Mouse (Mus musculus) embryonic fibroblast, embryonic 13.5 days (primary cell): Measurements from ENCODE around the gene Epb41l1. TPM values are rescaled to one million over a fixed set of nuclear protein-coding genes. Genes with fewer than 3 reads are reported as not detected.

Source experiments
- H3K27ac ChIP-seq: 2 replicates; pipeline ENCODE4 v1.5.1; 2012; ENCODE audit warnings: low read length, control low read depth, inconsistent platforms; ENCODE audit not compliant: insufficient read depth
- H3K4me1 ChIP-seq: 2 replicates; pipeline ENCODE4 v1.6.1; 2011; ENCODE audit warnings: low read length; ENCODE audit not compliant: control insufficient read depth, insufficient read depth
- H3K4me3 ChIP-seq: 2 replicates; pipeline ENCODE4 v1.5.1; 2011; ENCODE audit warnings: mild to moderate bottlenecking, control low read depth, low read length; ENCODE audit not compliant: insufficient read depth
- CTCF ChIP-seq: IDR thresholded peaks from 2 replicates; pipeline ENCODE4 v1.5.1; 2011; ENCODE audit warnings: mild to moderate bottlenecking, control low read depth, low read length, moderate library complexity, borderline replicate concordance; ENCODE audit not compliant: insufficient read depth
- POLR2A ChIP-seq: IDR thresholded peaks from 2 replicates; pipeline ENCODE4 v1.6.1; 2011; ENCODE audit warnings: low read depth, mild to moderate bottlenecking, control low read depth, low read length, moderate library complexity
- polyA plus RNA-seq: library from polyadenylated mRNA; stranded (reverse); fragments of >200 nt; gene quantifications from 2 replicates; pipeline ENCODE4 v1.2.4, GENCODE M21; 2011; ENCODE audit warnings: low read depth; ENCODE audit not compliant: missing spikeins, insufficient read length

Gene Epb41l1
- polyA plus RNA-seq, 1 experiment: 33.6 TPM

DNA sequence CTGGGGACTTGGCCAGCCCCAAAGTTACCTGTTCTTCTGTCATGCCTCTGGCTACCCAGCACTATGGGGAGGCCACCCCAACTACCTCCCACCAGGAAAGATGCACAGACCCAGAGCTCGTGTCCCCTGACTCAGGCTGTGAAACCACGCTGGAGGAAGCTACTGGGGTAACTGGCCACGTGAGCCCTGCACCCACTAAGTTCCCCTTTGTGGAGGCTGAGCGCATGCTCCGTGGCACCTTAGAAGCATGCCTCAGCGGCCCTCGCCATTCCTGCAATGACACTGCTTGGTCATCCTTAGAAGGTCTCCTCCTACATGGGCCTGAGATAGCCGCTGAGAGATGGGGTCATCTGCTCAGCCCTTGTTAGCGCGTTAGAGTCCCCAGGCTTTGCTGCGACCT is 102.3 kb downstream of the Epb41l1 start:
- no peaks in the 10 kb centered on the region for H3K4me1 ChIP-seq
- TF ChIP-seq CTCF (no peak), POLR2A (no peak)
- no peak overlapping the region for H3K27ac ChIP-seq
- no peak overlapping the region for H3K4me3 ChIP-seq

DNA sequence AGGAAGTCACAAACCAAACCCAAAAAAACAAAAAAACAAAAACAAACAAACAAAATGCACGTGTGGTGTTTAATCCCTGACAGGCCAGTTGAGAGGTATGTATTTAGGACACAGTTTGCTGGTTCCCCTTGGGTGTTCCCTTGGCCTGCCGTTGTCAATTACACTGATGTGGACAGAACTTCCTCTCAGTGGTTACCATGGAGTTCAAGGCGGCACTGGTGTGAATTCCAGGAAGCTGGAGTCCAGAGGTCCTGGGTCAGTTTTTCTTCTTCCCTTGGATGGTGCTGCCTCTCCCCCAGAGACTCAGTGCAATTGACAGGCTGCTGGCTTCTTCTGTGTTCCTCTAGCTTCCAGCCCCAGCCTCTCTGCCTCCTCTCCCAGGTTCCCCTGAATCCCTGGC is 103.4 kb downstream of the Epb41l1 start:
- H3K4me3 ChIP-seq: no peak overlapping the region
- no peak for TF ChIP-seq CTCF
- no peak for TF ChIP-seq POLR2A

GRCm38 (mm10) chr2:156529726-156530125 is 109.0 kb downstream of the Epb41l1 start:
- H3K4me1 ChIP-seq: no peaks in the 10 kb centered on the region
- H3K4me3 ChIP-seq: no peak overlapping the region
- no peak overlapping the region for H3K27ac ChIP-seq
- no peak for TF ChIP-seq POLR2A
- no peak for TF ChIP-seq CTCF

More for the DNA sequence above, 103.4 kb downstream of the Epb41l1 start:
- no peaks in the 10 kb centered on the region for H3K4me1 ChIP-seq
- no peak overlapping the region for H3K27ac ChIP-seq

GRCm38 (mm10) chr2:156533160-156533559 is 112.5 kb downstream of the Epb41l1 start:
- no peak overlapping the region for H3K27ac ChIP-seq
- no peaks in the 10 kb centered on the region for H3K4me1 ChIP-seq
- no peak for TF ChIP-seq POLR2A
- no peak for TF ChIP-seq CTCF
- no peak overlapping the region for H3K4me3 ChIP-seq

DNA sequence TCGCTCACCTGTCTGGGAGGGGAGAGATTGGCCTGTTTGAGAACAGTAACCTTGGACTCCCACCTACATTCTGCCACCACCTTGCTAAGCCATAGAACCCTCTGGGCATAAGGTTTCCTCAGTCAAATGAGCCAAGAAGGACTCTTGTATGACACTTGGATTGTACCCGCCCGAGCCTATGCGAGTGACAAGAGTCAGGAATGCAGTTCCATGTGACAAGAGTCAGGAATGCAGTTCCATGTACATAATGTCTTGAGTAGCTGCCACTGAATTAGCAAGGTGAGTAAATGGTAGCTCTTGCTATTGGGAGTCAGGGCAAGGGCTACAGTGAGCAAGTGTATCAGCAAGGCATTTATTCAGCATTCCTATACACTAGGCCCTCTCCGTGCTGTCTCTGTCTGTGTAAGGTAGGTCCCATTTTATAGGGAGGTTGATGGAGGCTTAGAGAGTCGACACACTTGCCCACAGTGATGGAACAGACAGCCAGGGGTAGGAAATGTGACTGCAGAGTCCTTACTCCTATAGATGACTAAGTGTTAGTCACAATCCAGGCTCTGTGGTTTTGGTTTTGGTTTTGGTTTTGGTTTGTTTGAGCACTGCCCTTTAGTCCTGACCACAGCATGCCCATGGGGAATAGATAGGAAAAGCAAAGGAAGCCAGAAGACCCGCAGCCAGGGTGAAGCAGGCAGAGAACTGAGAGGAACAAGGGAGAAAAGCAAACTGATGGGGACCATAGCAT is 118.3 kb downstream of the Epb41l1 start:
- Histone ChIP-seq H3K4me3 (no peak overlapping the region), H3K27ac (no peak overlapping the region), H3K4me1 (peaks cover 7% of the 10 kb centered on the region)
- TF ChIP-seq CTCF: no peak
- no peak for TF ChIP-seq POLR2A

- H3K4me3 ChIP-seq: no peak overlapping the region
- no peak for TF ChIP-seq POLR2A
- no peak for TF ChIP-seq CTCF
- H3K4me1 ChIP-seq: peaks cover 7% of the 10 kb centered on the region
- no peak overlapping the region for H3K27ac ChIP-seq
Measured at GRCm38 (mm10) chr2:156540991-156541390, 120.3 kb downstream of the Epb41l1 start.

DNA sequence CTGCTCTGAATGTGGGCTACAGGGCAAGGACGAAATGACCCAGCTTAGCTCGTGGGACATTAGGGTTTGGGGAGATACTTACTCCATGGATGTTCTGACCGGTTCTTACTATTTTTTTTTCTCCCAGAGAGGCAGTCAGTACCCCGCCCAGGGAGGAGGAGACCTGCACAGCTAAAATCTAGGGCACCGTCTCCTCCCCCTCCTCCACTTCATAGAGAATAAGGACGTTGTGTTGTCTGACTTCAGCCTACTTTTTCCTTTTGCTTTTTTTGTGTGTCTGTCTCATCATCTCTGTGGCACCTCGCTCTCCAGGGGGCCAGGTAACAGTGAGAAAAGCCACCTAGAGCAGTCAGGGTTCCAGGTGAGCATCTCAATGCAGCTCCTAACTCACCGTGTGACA is 121.7 kb downstream of the Epb41l1 start:
- Histone ChIP-seq H3K4me3 (no peak overlapping the region), H3K4me1 (peaks cover 7% of the 10 kb centered on the region), H3K27ac (no peak overlapping the region)
- TF ChIP-seq CTCF (no peak), POLR2A (no peak)

- Histone ChIP-seq H3K4me1 (0 out of 2 replicates have a peak, but pooled peaks cover 3% of the 10 kb centered on the region), H3K27ac (no peak overlapping the region), H3K4me3 (no peak overlapping the region)
- TF ChIP-seq CTCF: no peak
- TF ChIP-seq POLR2A: no peak
Measured at GRCm38 (mm10) chr2:156543804-156544203, 123.1 kb downstream of the Epb41l1 start.

DNA sequence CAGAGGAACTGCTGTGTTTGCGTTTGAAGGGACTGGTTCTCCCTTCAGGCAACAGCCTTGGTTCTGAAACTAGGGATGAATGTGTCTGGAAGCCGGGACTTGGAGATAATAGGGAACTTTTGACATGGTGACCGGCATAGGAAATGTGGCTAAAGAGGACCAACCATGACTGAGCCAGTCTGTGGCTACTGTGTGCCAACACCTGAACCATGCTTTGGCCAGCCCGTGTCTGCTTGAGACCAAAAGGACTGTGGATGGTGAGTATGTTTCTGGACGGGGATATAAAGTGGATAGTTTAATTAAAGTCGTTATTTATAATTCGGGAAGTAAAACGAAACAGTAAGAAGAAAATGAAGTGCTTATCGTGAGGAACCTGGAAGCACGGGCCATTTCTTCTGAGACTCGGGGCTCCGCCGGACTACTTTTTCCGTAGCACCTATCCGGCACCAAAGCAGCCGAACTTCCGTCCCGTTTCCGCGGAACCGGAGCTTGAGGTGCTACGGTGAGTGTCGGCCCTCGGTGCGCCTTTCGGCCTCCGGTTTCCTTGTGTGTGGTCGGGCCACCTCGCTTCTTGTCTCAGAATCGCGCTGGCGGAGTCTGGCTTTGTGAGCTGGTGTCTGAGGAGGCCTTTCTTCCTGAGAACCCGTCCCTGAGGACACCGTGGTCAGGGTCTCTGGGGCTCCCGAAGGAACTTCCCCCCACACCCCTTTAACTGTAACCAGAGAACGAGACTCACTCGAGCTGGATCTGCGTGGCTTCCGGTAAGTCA is 126.6 kb downstream of the Epb41l1 start, which contains the start of gene Aar2:
TSS of gene Aar2 (plus strand) at position 462 of the 769 bp plus-strand sequence.
- peak within 1 kb of the TSS; percentile 59; the same call in 1 of the 2 replicates for H3K27ac ChIP-seq
- no peaks in the 10 kb centered on the region for H3K4me1 ChIP-seq
- TF ChIP-seq POLR2A: peak; percentile 85
- no peak for TF ChIP-seq CTCF
- peak within 1 kb of the TSS; percentile 96 for H3K4me3 ChIP-seq

- no peak for TF ChIP-seq CTCF
- no peak for TF ChIP-seq POLR2A
- Histone ChIP-seq H3K4me3 (no peak overlapping the region), H3K4me1 (no peaks in the 10 kb centered on the region), H3K27ac (no peak overlapping the region)
Measured at GRCm38 (mm10) chr2:156552421-156552820, 131.7 kb downstream of the Epb41l1 start.
